Mouse (Mus musculus) heart, embryonic 10.5 days (tissue): ENCODE measurements around the gene Fam166a. TPM values are rescaled to one million over a fixed set of nuclear protein-coding genes. Genes with fewer than 3 reads are reported as not detected.

ENCODE experiments used
- DNase-seq: peaks from one replicate; pipeline ENCODE4 v3.0.0-alpha.2; 2017; ENCODE audit warnings: low spot score
- H3K27ac ChIP-seq: fragments of 300-500 bp; sonication (generic); 2 replicates; pipeline ENCODE4 v1.5.1; 2016; ENCODE audit warnings: mild to moderate bottlenecking
- H3K27me3 ChIP-seq: fragments of 300-500 bp; sonication (generic); 2 replicates; pipeline ENCODE4 v1.6.1; 2016; ENCODE audit warnings: mild to moderate bottlenecking; ENCODE audit not compliant: poor library complexity, insufficient read depth, severe bottlenecking
- H3K36me3 ChIP-seq: fragments of 300-500 bp; sonication (generic); 2 replicates; pipeline ENCODE4 v1.6.1; 2016; ENCODE audit warnings: mild to moderate bottlenecking, moderate library complexity
- H3K4me1 ChIP-seq: fragments of 300-500 bp; sonication (generic); 2 replicates; pipeline ENCODE4 v1.6.1; 2016; ENCODE audit warnings: mild to moderate bottlenecking
- H3K4me3 ChIP-seq: fragments of 300-500 bp; sonication (generic); 2 replicates; pipeline ENCODE4 v1.5.1; 2016; ENCODE audit warnings: mild to moderate bottlenecking, moderate library complexity
- H3K9me3 ChIP-seq: fragments of 300-500 bp; sonication (generic); 2 replicates; pipeline ENCODE4 v1.6.1; 2016; ENCODE audit warnings: mild to moderate bottlenecking, moderate library complexity
- WGBS: fragments of 180-500 bp; shearing (Covaris S2); methylation state at CpG from one replicate; pipeline ENCODE4 v1.1.7; 2016; 5-methylcytosine and 5-hydroxymethylcytosine counted together
- polyA plus RNA-seq: library from polyadenylated mRNA; unstranded; fragments of >200 nt; fragmentation: Nextera tagmentation; extraction: Ambion mirVana; gene quantifications from 2 replicates; pipeline ENCODE4 v1.2.1, GENCODE M21; 2016

Gene Fam166a
- polyA plus RNA-seq, 1 experiment from 2014 or later: 0.92 TPM

- no peaks in the 10 kb centered on the region for H3K36me3 ChIP-seq
- H3K9me3 ChIP-seq: no peaks in the 10 kb centered on the region
- H3K27me3 ChIP-seq: peaks cover 78% of the 10 kb centered on the region
- H3K27ac ChIP-seq: peak overlapping the region; percentile 56
- no peak overlapping the region for H3K4me3 ChIP-seq
- 22% methylated on average over 10 of the region's 10 CpGs for WGBS
- no peak for DNase-seq
- H3K4me1 ChIP-seq: peaks cover 64% of the 10 kb centered on the region
Observed at GRCm38 (mm10) chr2:25178285-25178972, 40.1 kb upstream of the Fam166a start.

GRCm38 (mm10) chr2:25179566-25180217 lies 38.9 kb upstream of the Fam166a start:
- no peaks in the 10 kb centered on the region for H3K36me3 ChIP-seq
- H3K9me3 ChIP-seq: no peaks in the 10 kb centered on the region
- H3K4me3 ChIP-seq: peak overlapping the region; percentile 73; the same call in 1 of the 2 replicates
- H3K27me3 ChIP-seq: peaks cover 86% of the 10 kb centered on the region
- peaks cover 62% of the 10 kb centered on the region for H3K4me1 ChIP-seq
- peak overlapping the region; percentile 83; the same call in 1 of the 2 replicates for H3K27ac ChIP-seq
- WGBS: 53% methylated on average over 15 of the region's 15 CpGs
- DNase-seq: no peak

- Histone ChIP-seq H3K27me3 (peaks cover 89% of the 10 kb centered on the region), H3K36me3 (no peaks in the 10 kb centered on the region), H3K9me3 (no peaks in the 10 kb centered on the region), H3K27ac (peak within 1 kb of the TSS; percentile 83), H3K4me3 (peak within 1 kb of the TSS; percentile 73), H3K4me1 (peaks cover 56% of the 10 kb centered on the region)
- under 1% methylated on average over 35 of the region's 35 CpGs for WGBS
- DNase-seq: peak; percentile 98
Observed at GRCm38 (mm10) chr2:25180478-25180903, 38.1 kb upstream of the Fam166a start, which contains the start of gene Nrarp. Gene Nrarp, plus strand, starts transcription at chr2:25180758.

GRCm38 (mm10) chr2:25180973-25181890 lies 37.3 kb upstream of the Fam166a start:
- Histone ChIP-seq H3K4me3 (peak overlapping the region; percentile 73), H3K27ac (peak overlapping the region; percentile 83), H3K9me3 (no peaks in the 10 kb centered on the region), H3K36me3 (no peaks in the 10 kb centered on the region), H3K4me1 (peaks cover 58% of the 10 kb centered on the region), H3K27me3 (peaks cover 83% of the 10 kb centered on the region)
- DNase-seq: no peak
- 0% methylated on average over 100 of the region's 100 CpGs for WGBS

- H3K9me3 ChIP-seq: no peaks in the 10 kb centered on the region
- WGBS: under 1% methylated on average over 17 of the region's 17 CpGs
- peaks cover 52% of the 10 kb centered on the region for H3K4me1 ChIP-seq
- no peak for DNase-seq
- H3K4me3 ChIP-seq: peak overlapping the region; percentile 73
- no peaks in the 10 kb centered on the region for H3K36me3 ChIP-seq
- H3K27me3 ChIP-seq: peaks cover 81% of the 10 kb centered on the region
- H3K27ac ChIP-seq: peak overlapping the region; percentile 83
Observed at GRCm38 (mm10) chr2:25181891-25182397, 36.6 kb upstream of the Fam166a start.

- no peaks in the 10 kb centered on the region for H3K9me3 ChIP-seq
- H3K4me3 ChIP-seq: peak overlapping the region; percentile 73; the same call in 1 of the 2 replicates
- no peaks in the 10 kb centered on the region for H3K36me3 ChIP-seq
- WGBS: 25% methylated on average over 6 of the region's 6 CpGs
- no peak overlapping the region for H3K27ac ChIP-seq
- no peak for DNase-seq
- H3K4me1 ChIP-seq: peaks cover 45% of the 10 kb centered on the region
- H3K27me3 ChIP-seq: peaks cover 79% of the 10 kb centered on the region
Observed at GRCm38 (mm10) chr2:25182664-25183063, 35.9 kb upstream of the Fam166a start.

GRCm38 (mm10) chr2:25183336-25183735 lies 35.2 kb upstream of the Fam166a start:
- Histone ChIP-seq H3K9me3 (no peaks in the 10 kb centered on the region), H3K27ac (no peak overlapping the region), H3K4me1 (peaks cover 38% of the 10 kb centered on the region), H3K4me3 (no peak overlapping the region), H3K27me3 (peaks cover 73% of the 10 kb centered on the region), H3K36me3 (no peaks in the 10 kb centered on the region)
- DNase-seq: no peak
- 73% methylated on average over 2 of the region's 2 CpGs for WGBS

- H3K4me3 ChIP-seq: no peak overlapping the region
- H3K36me3 ChIP-seq: no peaks in the 10 kb centered on the region
- H3K27ac ChIP-seq: no peak overlapping the region
- peaks cover 61% of the 10 kb centered on the region for H3K27me3 ChIP-seq
- no peaks in the 10 kb centered on the region for H3K9me3 ChIP-seq
- 91% methylated on average over 7 of the region's 7 CpGs for WGBS
- H3K4me1 ChIP-seq: peaks cover 32% of the 10 kb centered on the region
- DNase-seq: no peak
Observed at GRCm38 (mm10) chr2:25184496-25184895, 34.0 kb upstream of the Fam166a start.

- peak; percentile 87 for DNase-seq
- under 1% methylated on average over 64 of the region's 64 CpGs for WGBS
- Histone ChIP-seq H3K4me3 (peak overlapping the region; percentile 70), H3K4me1 (peaks cover 25% of the 10 kb centered on the region), H3K27ac (peak overlapping the region; percentile 83), H3K36me3 (no peaks in the 10 kb centered on the region), H3K27me3 (peaks cover 51% of the 10 kb centered on the region), H3K9me3 (no peaks in the 10 kb centered on the region)
Observed at GRCm38 (mm10) chr2:25185625-25186574, 32.6 kb upstream of the Fam166a start.

- Histone ChIP-seq H3K27ac (peak overlapping the region; percentile 83; the same call in 1 of the 2 replicates), H3K4me3 (peak overlapping the region; percentile 70), H3K27me3 (peaks cover 45% of the 10 kb centered on the region), H3K9me3 (no peaks in the 10 kb centered on the region), H3K4me1 (peaks cover 19% of the 10 kb centered on the region), H3K36me3 (no peaks in the 10 kb centered on the region)
- no peak for DNase-seq
- WGBS: 29% methylated on average over 5 of the region's 5 CpGs
Observed at GRCm38 (mm10) chr2:25186575-25186930, 32.0 kb upstream of the Fam166a start.

- WGBS: 79% methylated on average over 6 of the region's 6 CpGs
- no peaks in the 10 kb centered on the region for H3K9me3 ChIP-seq
- DNase-seq: no peak
- no peaks in the 10 kb centered on the region for H3K36me3 ChIP-seq
- peaks cover 12% of the 10 kb centered on the region for H3K4me1 ChIP-seq
- no peak overlapping the region for H3K4me3 ChIP-seq
- peaks cover 39% of the 10 kb centered on the region for H3K27me3 ChIP-seq
- no peak overlapping the region for H3K27ac ChIP-seq
Observed at GRCm38 (mm10) chr2:25187841-25188240, 30.7 kb upstream of the Fam166a start.
